Mouse (Mus musculus): ENCODE measurements around the gene Kif24. TPM values are rescaled to one million over a fixed set of nuclear protein-coding genes. Genes with fewer than 3 reads are reported as not detected.

The Kif24 gene
- polyA plus RNA-seq, 2 experiments = 4.6 to 7.0 TPM

DNA sequence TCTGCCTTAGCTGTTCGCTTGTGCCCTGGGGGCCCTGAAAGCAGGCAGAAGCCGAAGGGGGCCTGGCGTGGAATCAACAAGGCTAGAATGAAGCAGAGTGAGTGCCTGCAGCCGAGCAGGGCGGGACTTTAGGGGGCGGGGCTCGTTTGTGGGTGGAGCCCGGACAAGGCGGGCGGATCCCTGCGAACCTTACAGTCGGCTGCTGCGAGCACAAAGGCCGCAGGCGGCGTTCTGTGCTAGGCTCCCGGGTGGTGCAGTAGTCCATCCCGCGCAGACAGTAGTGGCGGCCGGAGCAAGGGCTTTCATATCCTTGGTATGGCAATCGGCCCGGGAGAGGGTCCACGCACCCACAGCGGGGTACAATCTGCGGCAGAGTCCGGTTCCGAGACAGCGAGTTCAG lies 42.2 kb upstream of the Kif24 start:
- Histone ChIP-seq H3K4me1 (ENCODE audit: control insufficient read depth, insufficient read depth, low read length) (peaks cover 13% of the 10 kb centered on the region), H3K36me3 (ENCODE audit: control insufficient read depth, insufficient read depth, low read length) (no peaks in the 10 kb centered on the region), H3K27ac (replicated peaks; ENCODE audit: low read depth, low read length) (no peak overlapping the region), H3K27me3 (ENCODE audit: control insufficient read depth, insufficient read depth, low read length) (peaks cover 6% of the 10 kb centered on the region; the same call in 1 of the 2 replicates), H3K9me3 (ENCODE audit: control insufficient read depth, low read length) (no peaks in the 10 kb centered on the region), H3K4me3 (replicated peaks; ENCODE audit: low read length) (peak overlapping the region; percentile 48), H3K9ac (ENCODE audit: low read depth, low read length, severe bottlenecking) (peak overlapping the region; percentile 62), H3K4me2 (replicated peaks; ENCODE audit: low read depth, low read length, severe bottlenecking) (peak overlapping the region; percentile 81)
- peak; percentile 70; the same call in 1 of the 2 replicates for TF ChIP-seq POLR2A (IDR thresholded peaks at IDR 0.05; ENCODE audit: borderline replicate concordance, extremely low read depth, insufficient read depth, insufficient read length)
- peak; percentile 88 for DNase-seq (ENCODE audit: low spot score)
- peak; percentile 81 for ATAC-seq (ENCODE audit: low FRiP score, low read depth)
- under 1% methylated on average over 28 of the region's 29 CpGs for WGBS

GRCm38 (mm10) chr4:41506156-41506555 lies 41.5 kb upstream of the Kif24 start:
- Histone ChIP-seq H3K4me2 (replicated peaks; ENCODE audit: low read depth, low read length, severe bottlenecking) (peak overlapping the region; percentile 81; the same call in 1 of the 2 replicates), H3K27me3 (ENCODE audit: control insufficient read depth, insufficient read depth, low read length) (peaks cover 13% of the 10 kb centered on the region), H3K9me3 (ENCODE audit: control insufficient read depth, low read length) (no peaks in the 10 kb centered on the region), H3K36me3 (ENCODE audit: control insufficient read depth, insufficient read depth, low read length) (no peaks in the 10 kb centered on the region), H3K4me3 (replicated peaks; ENCODE audit: low read length) (0 out of 2 replicates have a peak overlapping the region, but pooled peaks have one; percentile 48), H3K9ac (ENCODE audit: low read depth, low read length, severe bottlenecking) (no peak overlapping the region), H3K27ac (replicated peaks; ENCODE audit: low read depth, low read length) (no peak overlapping the region), H3K4me1 (ENCODE audit: control insufficient read depth, insufficient read depth, low read length) (peaks cover 13% of the 10 kb centered on the region)
- no peak for DNase-seq (ENCODE audit: low spot score)
- no peak for TF ChIP-seq POLR2A (IDR thresholded peaks at IDR 0.05; ENCODE audit: borderline replicate concordance, extremely low read depth, insufficient read depth, insufficient read length)
- 13% methylated on average over 13 of the region's 13 CpGs for WGBS
- ATAC-seq (ENCODE audit: low FRiP score, low read depth) = no peak

DNA sequence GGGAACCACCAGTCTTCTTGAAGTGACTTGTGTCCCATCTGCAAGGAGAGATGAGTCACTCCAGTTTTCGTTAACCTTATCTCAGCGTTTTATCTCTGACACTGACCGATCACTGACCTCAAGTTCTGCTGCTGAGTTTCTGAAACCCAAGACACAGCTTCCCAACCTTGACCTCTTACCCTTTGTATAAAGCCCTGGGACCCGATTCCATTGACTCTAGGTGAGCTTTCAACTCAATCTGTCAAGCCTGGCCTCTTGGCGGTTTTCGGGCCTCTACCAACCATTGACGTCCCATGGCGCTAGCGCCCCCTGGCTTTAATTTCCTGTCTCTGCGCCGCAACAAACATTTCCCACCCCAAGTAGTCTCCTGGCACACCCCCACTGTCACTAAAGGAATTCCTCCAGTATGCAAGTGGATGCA lies 40.5 kb upstream of the Kif24 start:
- WGBS = 58% methylated on average over 11 of the region's 11 CpGs

GRCm38 (mm10) chr4:41504325-41504724 lies 39.6 kb upstream of the Kif24 start:
- 72% methylated on average over 5 of the region's 5 CpGs for WGBS
- Histone ChIP-seq H3K4me3 (replicated peaks; ENCODE audit: low read length) (no peak overlapping the region), H3K4me2 (replicated peaks; ENCODE audit: low read depth, low read length, severe bottlenecking) (no peak overlapping the region), H3K9me3 (ENCODE audit: control insufficient read depth, low read length) (no peaks in the 10 kb centered on the region), H3K9ac (ENCODE audit: low read depth, low read length, severe bottlenecking) (no peak overlapping the region), H3K27me3 (ENCODE audit: control insufficient read depth, insufficient read depth, low read length) (peaks cover 31% of the 10 kb centered on the region), H3K36me3 (ENCODE audit: control insufficient read depth, insufficient read depth, low read length) (no peaks in the 10 kb centered on the region), H3K4me1 (ENCODE audit: control insufficient read depth, insufficient read depth, low read length) (peaks cover 13% of the 10 kb centered on the region), H3K27ac (replicated peaks; ENCODE audit: low read depth, low read length) (no peak overlapping the region)
- no peak for ATAC-seq (ENCODE audit: low FRiP score, low read depth)
- DNase-seq (ENCODE audit: low spot score) = no peak
- TF ChIP-seq POLR2A (IDR thresholded peaks at IDR 0.05; ENCODE audit: borderline replicate concordance, extremely low read depth, insufficient read depth, insufficient read length) = no peak

More for the DNA sequence above, 40.5 kb upstream of the Kif24 start:
- H3K4me1 ChIP-seq (ENCODE audit: control insufficient read depth, insufficient read depth, low read length) = peaks cover 13% of the 10 kb centered on the region
- H3K4me3 ChIP-seq (replicated peaks; ENCODE audit: low read length) = no peak overlapping the region
- no peak for ATAC-seq (ENCODE audit: low FRiP score, low read depth)
- no peak overlapping the region for H3K4me2 ChIP-seq (replicated peaks; ENCODE audit: low read depth, low read length, severe bottlenecking)
- peaks cover 23% of the 10 kb centered on the region for H3K27me3 ChIP-seq (ENCODE audit: control insufficient read depth, insufficient read depth, low read length)
- no peaks in the 10 kb centered on the region for H3K36me3 ChIP-seq (ENCODE audit: control insufficient read depth, insufficient read depth, low read length)
- no peak for TF ChIP-seq POLR2A (IDR thresholded peaks at IDR 0.05; ENCODE audit: borderline replicate concordance, extremely low read depth, insufficient read depth, insufficient read length)
- DNase-seq (ENCODE audit: low spot score) = no peak
- H3K9me3 ChIP-seq (ENCODE audit: control insufficient read depth, low read length) = no peaks in the 10 kb centered on the region
- no peak overlapping the region for H3K9ac ChIP-seq (ENCODE audit: low read depth, low read length, severe bottlenecking)
- H3K27ac ChIP-seq (replicated peaks; ENCODE audit: low read depth, low read length) = no peak overlapping the region

DNA sequence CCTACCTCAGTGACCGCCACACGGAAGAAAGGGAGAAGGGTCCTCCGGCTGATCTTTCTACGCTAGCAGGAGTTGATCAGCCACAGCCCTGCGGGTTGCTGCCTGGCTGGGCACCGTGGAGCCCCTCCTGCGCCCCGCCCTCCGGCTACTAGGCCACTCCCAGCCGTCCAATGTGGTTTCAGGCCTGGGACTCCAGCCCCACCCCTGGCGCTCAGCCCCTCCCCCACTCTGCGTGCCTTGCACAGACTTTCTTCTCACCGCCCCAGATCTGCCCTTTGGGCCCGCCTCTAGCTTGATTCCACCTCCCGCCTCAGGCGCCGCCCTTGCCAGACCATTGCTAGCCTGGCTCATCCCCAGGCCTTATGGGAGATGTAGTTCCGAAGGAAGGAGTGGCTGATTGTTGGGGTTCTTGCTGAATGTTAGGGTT lies 38.3 kb upstream of the Kif24 start, which contains the start of gene AI464131:
Gene AI464131 (minus strand): TSS at position 91 of the 427 bp plus-strand sequence.
- peak within 1 kb of the TSS; percentile 36 for H3K4me3 ChIP-seq (replicated peaks; ENCODE audit: low read length)
- no peaks in the 10 kb centered on the region for H3K36me3 ChIP-seq (ENCODE audit: control insufficient read depth, insufficient read depth, low read length)
- H3K4me1 ChIP-seq (ENCODE audit: control insufficient read depth, insufficient read depth, low read length) = peaks cover 19% of the 10 kb centered on the region
- 0 out of 2 replicates have a peak within 1 kb of the TSS, but pooled peaks have one; percentile 26 for H3K27ac ChIP-seq (replicated peaks; ENCODE audit: low read depth, low read length)
- TF ChIP-seq POLR2A (IDR thresholded peaks at IDR 0.05; ENCODE audit: borderline replicate concordance, extremely low read depth, insufficient read depth, insufficient read length) = no peak
- 6% methylated on average over 17 of the region's 18 CpGs for WGBS
- DNase-seq (ENCODE audit: low spot score) (peak; percentile 95), ATAC-seq (ENCODE audit: low FRiP score, low read depth) (peak; percentile 90)
- no peaks in the 10 kb centered on the region for H3K9me3 ChIP-seq (ENCODE audit: control insufficient read depth, low read length)
- peak within 1 kb of the TSS; percentile 43 for H3K9ac ChIP-seq (ENCODE audit: low read depth, low read length, severe bottlenecking)
- H3K4me2 ChIP-seq (replicated peaks; ENCODE audit: low read depth, low read length, severe bottlenecking) = peak within 1 kb of the TSS; percentile 60
- H3K27me3 ChIP-seq (ENCODE audit: control insufficient read depth, insufficient read depth, low read length) = peaks cover 44% of the 10 kb centered on the region
